Mouse (Mus musculus): ENCODE data around the gene Avpr1b. TPM values are rescaled to one million over a fixed set of nuclear protein-coding genes. Genes with fewer than 3 reads are reported as not detected.
"Not testable (repeated sequence)": the region's sequence is repeated elsewhere in the genome, so short reads cannot be mapped to it uniquely, and the experiment has no call there.

Avpr1b gene
- polyA plus RNA-seq, 1 experiment from 2014 or later: 0.06 TPM

DNA sequence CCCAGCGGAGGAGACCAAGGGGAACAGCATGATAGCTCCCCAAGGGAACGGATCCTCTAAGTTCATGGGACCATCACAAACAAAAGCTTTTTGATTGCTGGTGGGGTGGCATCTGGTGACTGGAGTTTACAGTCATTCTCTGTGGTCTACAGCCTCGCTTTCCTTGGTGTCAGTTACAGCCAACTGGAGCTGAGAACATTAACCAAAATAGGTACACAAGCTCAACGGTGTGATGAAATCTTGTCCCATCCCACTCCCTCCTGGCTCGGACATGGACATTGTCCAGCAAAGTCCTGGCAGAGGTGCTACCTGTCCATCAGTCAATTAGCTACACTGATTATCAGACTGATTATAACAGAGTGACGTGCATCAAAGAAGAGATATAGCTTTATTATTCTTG lies 15.6 kb downstream of the Avpr1b start:
- no peak overlapping the region for H3K4me2 ChIP-seq (ENCODE audit: low read depth, low read length)
- H3K36me3 ChIP-seq (ENCODE audit: control insufficient read depth, insufficient read depth, low read length): no peaks in the 10 kb centered on the region
- H3K27me3 ChIP-seq (replicated peaks; ENCODE audit: control insufficient read depth, insufficient read depth, low read length): no peaks in the 10 kb centered on the region
- H3K9me3 ChIP-seq (ENCODE audit: control insufficient read depth, low read length): peaks cover under 1% of the 10 kb centered on the region; the same call in 1 of the 2 replicates
- no peak for ATAC-seq
- H3K4me3 ChIP-seq (ENCODE audit: low read length): no peak overlapping the region
- H3K4me1 ChIP-seq (ENCODE audit: control insufficient read depth, insufficient read depth, low read length): no peaks in the 10 kb centered on the region
- 82% methylated on average over 6 of the region's 6 CpGs for WGBS
- H3K9ac ChIP-seq (ENCODE audit: low read depth, low read length): no peak overlapping the region
- no peak overlapping the region for H3K27ac ChIP-seq (ENCODE audit: low read length)

DNA sequence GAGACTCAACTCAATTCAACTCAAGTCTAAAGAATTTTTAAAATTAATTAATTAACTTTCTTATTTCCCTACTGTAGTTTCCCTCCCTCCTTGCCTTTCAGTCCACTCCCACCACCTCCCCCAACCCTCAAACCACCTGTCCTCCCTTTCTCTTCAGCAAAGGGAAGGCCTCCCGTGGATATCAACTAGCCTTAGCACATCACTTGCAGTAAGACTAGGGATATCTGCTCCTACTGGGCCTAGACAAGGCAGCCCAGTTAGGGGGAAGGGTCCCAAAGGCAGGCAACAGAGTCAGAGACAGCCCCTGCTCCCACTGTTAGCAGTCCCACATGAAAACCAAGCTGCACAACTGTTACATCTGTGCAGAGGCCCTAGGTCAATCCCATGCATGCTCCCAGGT lies 17.1 kb downstream of the Avpr1b start:
- 71% methylated on average over 1 of the region's 1 CpGs for WGBS
- no peak for ATAC-seq
- 0 out of 2 replicates have a peak, but pooled peaks cover 2% of the 10 kb centered on the region for H3K27me3 ChIP-seq (replicated peaks; ENCODE audit: control insufficient read depth, insufficient read depth, low read length)
- H3K9ac ChIP-seq (ENCODE audit: low read depth, low read length): no peak overlapping the region
- no peaks in the 10 kb centered on the region for H3K4me1 ChIP-seq (ENCODE audit: control insufficient read depth, insufficient read depth, low read length)
- no peaks in the 10 kb centered on the region for H3K36me3 ChIP-seq (ENCODE audit: control insufficient read depth, insufficient read depth, low read length)
- peaks cover 2% of the 10 kb centered on the region; the same call in 1 of the 2 replicates for H3K9me3 ChIP-seq (ENCODE audit: control insufficient read depth, low read length)
- no peak overlapping the region for H3K4me2 ChIP-seq (ENCODE audit: low read depth, low read length)
- no peak overlapping the region for H3K4me3 ChIP-seq (ENCODE audit: low read length)
- no peak overlapping the region for H3K27ac ChIP-seq (ENCODE audit: low read length)

DNA sequence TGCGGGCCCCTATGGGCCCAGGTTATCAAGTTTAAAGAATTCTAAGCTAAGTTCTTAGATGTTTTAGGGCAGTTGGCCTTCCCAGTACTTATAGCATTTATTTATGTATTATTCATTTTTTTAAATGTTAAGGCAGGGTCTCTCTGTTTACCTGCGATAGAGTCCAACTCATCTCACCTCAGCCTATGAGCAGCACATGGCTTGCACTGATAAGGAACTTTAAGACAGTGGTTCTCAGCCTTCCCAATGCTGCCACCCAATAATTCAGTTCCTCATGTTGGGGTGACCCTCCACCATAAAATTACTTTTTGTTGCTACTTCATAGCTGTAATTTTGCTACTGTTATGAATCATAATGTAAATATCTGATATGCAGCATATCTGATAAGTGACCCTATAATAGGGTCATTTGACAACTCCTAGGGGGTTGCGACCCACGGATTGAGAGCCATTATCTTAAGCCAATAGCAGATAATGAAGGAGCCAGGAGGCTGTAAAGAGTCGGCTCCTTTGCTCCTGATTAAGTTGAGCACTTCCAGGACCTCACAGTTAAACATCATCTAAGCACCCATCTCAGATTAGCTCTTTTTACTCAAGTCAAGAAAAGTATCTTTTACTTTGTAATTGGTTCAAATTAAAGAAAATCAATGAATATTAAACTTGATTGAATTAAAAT lies 17.6 kb downstream of the Avpr1b start:
- Histone ChIP-seq H3K4me3 (ENCODE audit: low read length) (no peak overlapping the region), H3K9ac (ENCODE audit: low read depth, low read length) (no peak overlapping the region), H3K27ac (ENCODE audit: low read length) (no peak overlapping the region), H3K9me3 (ENCODE audit: control insufficient read depth, low read length) (peaks cover 2% of the 10 kb centered on the region; the same call in 1 of the 2 replicates), H3K36me3 (ENCODE audit: control insufficient read depth, insufficient read depth, low read length) (no peaks in the 10 kb centered on the region), H3K4me2 (ENCODE audit: low read depth, low read length) (no peak overlapping the region), H3K4me1 (ENCODE audit: control insufficient read depth, insufficient read depth, low read length) (no peaks in the 10 kb centered on the region), H3K27me3 (replicated peaks; ENCODE audit: control insufficient read depth, insufficient read depth, low read length) (0 out of 2 replicates have a peak, but pooled peaks cover 2% of the 10 kb centered on the region)
- WGBS: 52% methylated on average over 5 of the region's 5 CpGs
- ATAC-seq: no peak

DNA sequence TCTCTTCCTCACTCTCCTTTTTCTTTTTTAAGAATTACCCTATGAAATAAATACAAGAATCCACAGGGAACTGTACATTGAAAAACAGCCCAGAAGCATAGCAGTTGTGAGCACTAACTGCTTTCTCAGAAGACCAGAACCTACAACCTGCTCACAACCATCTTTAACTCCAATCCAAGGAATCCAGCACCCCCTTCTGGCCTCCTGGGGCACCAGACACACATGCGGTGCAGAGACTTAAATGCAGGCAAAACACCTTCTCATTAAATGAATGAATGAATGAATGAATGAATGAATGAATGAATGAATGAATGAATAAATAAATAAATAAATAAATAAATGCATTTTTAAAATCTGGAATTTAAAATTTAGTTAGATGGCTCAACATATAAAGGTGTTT lies 19.5 kb downstream of the Avpr1b start:
- Histone ChIP-seq H3K4me2 (ENCODE audit: low read depth, low read length) (no peak overlapping the region), H3K9me3 (ENCODE audit: control insufficient read depth, low read length) (peaks cover 2% of the 10 kb centered on the region; the same call in 1 of the 2 replicates), H3K4me1 (ENCODE audit: control insufficient read depth, insufficient read depth, low read length) (no peaks in the 10 kb centered on the region), H3K27ac (ENCODE audit: low read length) (no peak overlapping the region), H3K27me3 (replicated peaks; ENCODE audit: control insufficient read depth, insufficient read depth, low read length) (0 out of 2 replicates have a peak, but pooled peaks cover 2% of the 10 kb centered on the region), H3K4me3 (ENCODE audit: low read length) (no peak overlapping the region), H3K36me3 (ENCODE audit: control insufficient read depth, insufficient read depth, low read length) (no peaks in the 10 kb centered on the region), H3K9ac (ENCODE audit: low read depth, low read length) (no peak overlapping the region)
- WGBS: 84% methylated on average over 1 of the region's 1 CpGs
- ATAC-seq: no peak

DNA sequence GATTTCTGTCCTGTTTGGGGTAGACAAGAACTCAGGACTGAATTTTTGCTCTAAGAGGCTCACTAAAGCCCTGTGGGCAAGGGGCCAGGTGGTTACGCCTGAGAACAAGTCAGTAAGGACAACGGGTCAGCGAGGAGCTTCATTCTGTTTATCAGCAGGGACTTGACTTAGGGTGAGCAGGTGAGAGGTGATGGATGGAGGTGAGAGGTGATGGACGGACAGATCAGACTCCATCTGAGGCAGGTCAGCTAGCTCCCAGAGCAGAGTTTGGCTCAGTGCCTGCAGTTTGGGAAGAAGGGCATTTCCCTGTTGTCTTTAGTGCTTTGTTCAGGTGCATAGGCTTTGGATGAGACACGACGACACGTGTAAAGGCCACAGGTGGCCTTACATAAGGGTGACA lies 20.3 kb downstream of the Avpr1b start:
- no peak overlapping the region for H3K27ac ChIP-seq (ENCODE audit: low read length)
- no peaks in the 10 kb centered on the region for H3K4me1 ChIP-seq (ENCODE audit: control insufficient read depth, insufficient read depth, low read length)
- no peaks in the 10 kb centered on the region for H3K36me3 ChIP-seq (ENCODE audit: control insufficient read depth, insufficient read depth, low read length)
- no peak for ATAC-seq
- no peak overlapping the region for H3K4me3 ChIP-seq (ENCODE audit: low read length)
- 91% methylated on average over 7 of the region's 7 CpGs for WGBS
- H3K4me2 ChIP-seq (ENCODE audit: low read depth, low read length): no peak overlapping the region
- no peak overlapping the region for H3K9ac ChIP-seq (ENCODE audit: low read depth, low read length)
- H3K27me3 ChIP-seq (replicated peaks; ENCODE audit: control insufficient read depth, insufficient read depth, low read length): 0 out of 2 replicates have a peak, but pooled peaks cover 2% of the 10 kb centered on the region
- peaks cover 2% of the 10 kb centered on the region; the same call in 1 of the 2 replicates for H3K9me3 ChIP-seq (ENCODE audit: control insufficient read depth, low read length)

DNA sequence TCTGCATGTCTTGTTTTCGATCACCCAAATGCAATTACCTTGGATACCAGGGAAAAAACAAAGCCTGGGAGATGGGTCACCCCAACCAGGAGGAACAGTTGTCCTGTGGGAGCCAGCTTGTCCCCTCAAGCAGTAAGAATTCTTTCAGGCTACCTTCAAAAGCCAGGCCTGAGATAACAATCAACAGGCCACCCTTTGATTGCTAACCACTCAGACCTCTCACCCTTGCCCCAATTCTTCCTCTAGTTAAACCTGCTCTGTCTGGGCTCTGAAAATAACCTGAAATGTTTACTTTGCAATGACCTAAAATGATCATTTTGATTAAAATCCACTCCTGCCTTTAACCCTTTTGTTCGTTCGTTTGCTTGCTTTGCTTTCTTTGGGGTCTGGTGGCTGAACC lies 24.6 kb downstream of the Avpr1b start:
- no peak overlapping the region for H3K4me2 ChIP-seq (ENCODE audit: low read depth, low read length)
- 58% methylated on average over 3 of the region's 3 CpGs for whole genome bisulfite sequencing
- H3K4me1 ChIP-seq (ENCODE audit: control insufficient read depth, insufficient read depth, low read length): no peaks in the 10 kb centered on the region
- H3K27ac ChIP-seq (ENCODE audit: low read length): no peak overlapping the region
- no peak overlapping the region for H3K9ac ChIP-seq (ENCODE audit: low read depth, low read length)
- peaks cover 2% of the 10 kb centered on the region; the same call in 1 of the 2 replicates for H3K9me3 ChIP-seq (ENCODE audit: control insufficient read depth, low read length)
- 0 out of 2 replicates have a peak, but pooled peaks cover 2% of the 10 kb centered on the region for H3K27me3 ChIP-seq (replicated peaks; ENCODE audit: control insufficient read depth, insufficient read depth, low read length)
- ATAC-seq: no peak
- H3K36me3 ChIP-seq (ENCODE audit: control insufficient read depth, insufficient read depth, low read length): no peaks in the 10 kb centered on the region
- H3K4me3 ChIP-seq (ENCODE audit: low read length): no peak overlapping the region

DNA sequence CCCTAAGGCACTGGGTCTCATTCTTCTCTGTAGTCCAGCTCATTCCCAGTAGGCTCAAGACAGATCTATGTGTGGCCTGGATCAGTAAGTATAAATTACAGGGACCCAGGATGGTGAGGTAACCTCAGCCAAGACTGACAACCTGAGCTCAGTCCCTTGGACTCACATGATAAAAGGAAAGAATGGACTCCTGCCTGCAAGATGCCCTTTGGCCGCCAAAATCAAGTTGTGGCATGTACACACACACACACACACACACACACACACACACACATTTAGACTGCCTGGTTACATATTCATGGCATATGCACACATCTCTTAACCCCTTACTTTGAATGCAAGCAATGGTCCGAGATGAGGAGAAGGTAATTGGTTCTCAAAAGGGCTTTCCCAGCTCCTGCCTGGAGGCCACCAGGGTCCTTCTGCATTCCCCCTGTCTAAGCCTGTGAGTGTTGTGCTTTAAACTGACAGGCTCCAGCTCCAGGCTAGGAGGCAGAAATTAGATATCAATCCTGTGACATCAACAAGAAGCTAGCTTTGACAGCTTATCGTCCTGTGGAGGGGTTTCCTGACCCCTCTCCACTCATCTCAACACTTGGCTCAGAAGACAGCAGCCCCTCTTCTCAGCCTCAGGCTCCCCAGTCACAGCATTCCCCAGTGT lies 25.3 kb downstream of the Avpr1b start:
- Histone ChIP-seq H3K27ac (ENCODE audit: low read length) (no peak overlapping the region), H3K9me3 (ENCODE audit: control insufficient read depth, low read length) (peaks cover 2% of the 10 kb centered on the region; the same call in 1 of the 2 replicates), H3K4me1 (ENCODE audit: control insufficient read depth, insufficient read depth, low read length) (no peaks in the 10 kb centered on the region), H3K9ac (ENCODE audit: low read depth, low read length) (no peak overlapping the region), H3K4me2 (ENCODE audit: low read depth, low read length) (no peak overlapping the region), H3K36me3 (ENCODE audit: control insufficient read depth, insufficient read depth, low read length) (no peaks in the 10 kb centered on the region), H3K27me3 (replicated peaks; ENCODE audit: control insufficient read depth, insufficient read depth, low read length) (0 out of 2 replicates have a peak, but pooled peaks cover 2% of the 10 kb centered on the region), H3K4me3 (ENCODE audit: low read length) (no peak overlapping the region)
- WGBS: 50% methylated on average over 3 of the region's 3 CpGs
- ATAC-seq: no peak

DNA sequence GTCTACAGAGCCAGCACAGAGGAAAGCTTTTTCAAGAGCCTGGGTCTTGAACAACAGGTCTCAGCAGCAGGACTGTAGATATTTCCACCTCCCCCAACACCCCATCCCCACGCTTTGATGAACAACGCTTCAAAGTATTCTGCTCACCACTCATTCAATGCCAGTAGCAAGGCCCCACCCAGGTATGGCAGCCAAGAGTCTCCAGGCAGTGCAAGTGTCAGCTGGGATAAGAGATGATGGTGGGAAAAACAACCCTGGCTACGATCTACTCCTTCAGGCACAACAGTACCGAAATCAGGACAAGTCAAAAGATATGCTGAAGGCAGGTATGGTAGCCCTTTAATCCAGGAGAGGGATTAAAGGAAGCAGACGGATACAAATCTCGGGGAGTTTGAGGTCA lies 27.2 kb downstream of the Avpr1b start:
- ATAC-seq: no peak
- no peaks in the 10 kb centered on the region for H3K9me3 ChIP-seq (ENCODE audit: control insufficient read depth, low read length)
- 89% methylated on average over 6 of the region's 6 CpGs for WGBS
- H3K4me3 ChIP-seq (ENCODE audit: low read length): no peak overlapping the region
- no peaks in the 10 kb centered on the region for H3K27me3 ChIP-seq (replicated peaks; ENCODE audit: control insufficient read depth, insufficient read depth, low read length)
- no peak overlapping the region for H3K4me2 ChIP-seq (ENCODE audit: low read depth, low read length)
- no peaks in the 10 kb centered on the region for H3K36me3 ChIP-seq (ENCODE audit: control insufficient read depth, insufficient read depth, low read length)
- H3K27ac ChIP-seq (ENCODE audit: low read length): no peak overlapping the region
- H3K4me1 ChIP-seq (ENCODE audit: control insufficient read depth, insufficient read depth, low read length): no peaks in the 10 kb centered on the region
- H3K9ac ChIP-seq (ENCODE audit: low read depth, low read length): no peak overlapping the region

DNA sequence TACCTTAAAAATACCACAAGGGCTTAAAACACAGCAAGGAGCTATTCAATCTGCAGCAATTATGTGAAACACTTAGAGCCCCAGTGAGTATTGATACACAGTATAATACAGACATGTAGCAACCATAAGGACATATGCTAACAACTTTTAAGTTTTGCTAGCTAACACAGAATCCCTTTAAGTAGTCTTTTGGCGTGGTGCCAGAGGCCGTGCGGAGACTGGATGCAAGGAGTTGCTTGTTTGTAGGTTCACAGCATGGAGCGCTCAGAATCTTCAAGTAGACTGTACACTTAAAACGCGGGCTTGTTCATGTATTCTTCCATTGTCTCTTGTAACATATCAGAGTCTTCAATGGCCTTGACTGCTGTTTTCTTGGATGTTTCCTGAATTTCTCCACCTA lies 33.2 kb downstream of the Avpr1b start:
- not testable (repeated sequence) for H3K9ac ChIP-seq (ENCODE audit: low read depth, low read length); H3K27me3 ChIP-seq (replicated peaks; ENCODE audit: control insufficient read depth, insufficient read depth, low read length); H3K27ac ChIP-seq (ENCODE audit: low read length); H3K4me1 ChIP-seq (ENCODE audit: control insufficient read depth, insufficient read depth, low read length); H3K36me3 ChIP-seq (ENCODE audit: control insufficient read depth, insufficient read depth, low read length); H3K4me2 ChIP-seq (ENCODE audit: low read depth, low read length); H3K9me3 ChIP-seq (ENCODE audit: control insufficient read depth, low read length); ATAC-seq; H3K4me3 ChIP-seq (ENCODE audit: low read length)
- WGBS: 55% methylated on average over 6 of the region's 6 CpGs

Data from intestine, embryonic 16.5 days (tissue).